Mouse (Mus musculus): Measurements from ENCODE around the gene Mblac1. TPM values are rescaled to one million over a fixed set of nuclear protein-coding genes. Genes with fewer than 3 reads are reported as not detected.

The Mblac1 gene
- polyA plus RNA-seq (2012; rRNA removed): 1.9 TPM in 2 replicates

DNA sequence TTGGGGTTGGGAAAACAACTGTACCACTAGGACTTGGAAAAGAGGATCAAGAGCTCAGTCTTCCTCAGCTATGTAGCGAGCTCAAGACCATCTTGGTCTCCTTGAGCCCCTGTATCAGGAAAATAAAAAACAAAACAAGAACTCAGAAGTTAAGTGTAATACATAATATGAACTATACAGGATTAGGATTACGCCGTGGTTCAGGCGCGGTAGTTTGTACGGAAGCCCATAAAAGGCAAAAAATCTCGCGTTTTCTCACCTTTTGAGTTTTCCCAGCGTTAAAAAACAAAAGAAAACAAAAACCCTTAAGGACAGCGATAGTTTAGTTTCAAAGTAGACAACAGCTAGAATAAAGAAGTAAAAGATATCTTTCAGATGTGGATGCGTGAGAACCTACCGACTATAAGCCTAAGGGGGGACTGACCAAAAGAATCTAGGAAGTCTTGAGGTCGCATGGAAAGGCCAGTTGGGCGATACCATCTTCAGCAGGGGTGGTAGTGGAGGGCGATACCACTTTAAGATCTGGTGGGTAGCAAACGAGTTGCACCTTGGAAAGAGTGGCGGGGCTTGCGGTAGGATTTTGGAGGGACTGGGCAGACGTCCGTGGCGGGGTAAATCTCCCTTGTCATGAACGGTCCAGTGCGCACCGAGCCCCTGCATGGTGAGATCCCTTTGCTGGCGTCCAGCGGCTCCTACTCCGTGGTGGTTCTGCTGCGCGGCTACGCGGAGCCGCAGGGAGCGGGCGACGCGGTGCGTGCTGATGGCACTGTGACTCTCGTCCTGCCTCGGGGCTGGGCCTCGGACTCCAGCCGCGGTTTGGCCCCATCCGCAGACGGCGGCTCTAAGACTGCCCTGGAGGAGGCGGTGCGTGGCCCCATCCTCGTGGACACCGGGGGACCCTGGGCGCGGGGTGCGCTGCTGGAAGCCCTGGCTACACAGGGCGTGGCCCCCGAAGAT lies at the start of gene Mblac1:
Gene Mblac1 (plus strand): TSS at position 544 of the 957 bp plus-strand sequence.

GRCm38 (mm10) chr5:138155443-138155976 lies 38.6 kb upstream of the Mblac1 start, which contains the start of gene Zfp113:
Zfp113 (minus strand) TSS chr5:138155744.

DNA sequence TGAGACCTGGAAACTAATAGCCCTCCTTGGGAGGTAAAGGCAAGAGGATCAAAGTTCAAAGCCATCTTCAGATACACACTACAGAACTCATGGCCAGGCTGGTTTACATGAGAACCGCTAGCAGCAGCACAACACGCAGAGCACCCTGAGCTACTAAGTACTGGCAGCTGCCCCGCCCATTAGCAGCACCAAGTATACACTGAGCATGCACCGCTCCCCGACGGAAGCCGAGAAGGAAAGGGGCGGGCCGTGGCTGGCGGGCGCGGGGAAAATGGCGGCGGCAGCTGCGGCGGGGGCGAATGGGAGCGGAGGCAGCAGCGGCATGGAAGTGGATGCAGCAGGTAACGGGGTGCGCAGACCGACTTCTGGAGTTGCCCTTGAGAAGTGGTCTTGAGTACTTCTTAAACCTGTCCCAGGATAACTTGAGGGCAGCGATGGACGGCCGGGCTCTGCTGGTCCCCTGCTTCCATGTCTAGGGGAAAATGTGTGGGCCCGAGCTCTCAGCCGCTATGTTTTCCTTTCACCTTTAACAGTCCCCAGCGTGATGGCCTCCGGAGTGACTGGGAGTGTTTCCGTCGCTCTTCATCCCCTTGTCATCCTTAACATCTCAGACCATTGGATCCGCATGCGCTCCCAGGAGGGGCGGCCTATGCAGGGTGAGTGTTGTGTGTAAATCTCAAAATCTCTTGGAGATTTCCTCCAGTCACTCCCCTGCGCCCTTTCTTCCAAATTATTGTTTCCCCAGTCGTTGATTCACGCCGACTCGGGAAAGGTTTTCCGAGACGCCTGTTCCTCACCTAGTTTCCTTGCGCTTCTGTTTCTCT lies 33.1 kb upstream of the Mblac1 start, which contains the start of gene Cops6:
Gene Cops6 (plus strand): TSS at position 230 of the 824 bp plus-strand sequence.

DNA sequence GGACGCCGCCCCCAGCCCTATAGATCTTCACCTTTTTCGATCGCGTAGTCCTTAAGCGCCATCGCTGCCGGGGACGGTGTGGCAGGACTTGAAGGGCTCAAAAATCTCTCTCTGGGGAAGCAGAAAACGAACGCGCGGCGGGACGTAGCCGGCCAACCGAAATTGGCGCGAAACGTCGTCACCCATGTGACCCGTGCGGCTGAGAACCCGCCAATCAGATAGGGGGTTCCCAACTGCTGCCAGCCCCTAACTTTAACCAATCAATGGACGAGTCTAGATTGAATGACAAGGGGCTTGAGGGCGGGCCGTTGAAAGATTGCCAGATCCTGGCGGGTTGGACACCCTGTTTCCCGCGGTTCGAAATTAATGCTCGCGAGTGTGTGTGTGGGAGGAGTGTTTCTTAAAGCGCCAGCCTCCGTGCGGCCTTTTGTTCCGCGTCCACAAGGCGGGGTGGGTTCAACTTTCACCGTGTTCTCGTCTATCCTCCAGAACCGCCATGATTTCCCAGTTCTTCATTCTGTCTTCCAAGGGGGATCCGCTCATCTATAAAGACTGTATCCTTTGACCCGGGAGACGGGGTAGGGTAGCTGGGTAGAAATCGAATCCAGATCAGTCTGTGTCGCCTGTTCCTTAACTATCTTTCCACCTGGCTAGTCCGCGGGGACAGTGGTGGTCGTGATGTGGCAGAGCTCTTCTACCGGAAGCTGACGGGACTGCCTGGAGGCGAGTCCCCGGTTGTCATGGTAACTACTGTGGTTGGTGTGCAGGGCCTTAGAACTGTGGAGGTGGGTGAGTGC lies 22.2 kb upstream of the Mblac1 start, which contains the start of the genes Ap4m1 and Mcm7:
Gene Ap4m1 (plus strand): TSS at position 308 of the 797 bp plus-strand sequence.
Gene Mcm7 (minus strand): TSS at position 728 of the 797 bp plus-strand sequence.

GRCm38 (mm10) chr5:138186950-138187638 lies 7.0 kb upstream of the Mblac1 start, which contains the start of the genes Taf6 and Cnpy4:
Taf6 (minus strand) TSS chr5:138187451.
Cnpy4 (plus strand) TSS chr5:138187485.

DNA sequence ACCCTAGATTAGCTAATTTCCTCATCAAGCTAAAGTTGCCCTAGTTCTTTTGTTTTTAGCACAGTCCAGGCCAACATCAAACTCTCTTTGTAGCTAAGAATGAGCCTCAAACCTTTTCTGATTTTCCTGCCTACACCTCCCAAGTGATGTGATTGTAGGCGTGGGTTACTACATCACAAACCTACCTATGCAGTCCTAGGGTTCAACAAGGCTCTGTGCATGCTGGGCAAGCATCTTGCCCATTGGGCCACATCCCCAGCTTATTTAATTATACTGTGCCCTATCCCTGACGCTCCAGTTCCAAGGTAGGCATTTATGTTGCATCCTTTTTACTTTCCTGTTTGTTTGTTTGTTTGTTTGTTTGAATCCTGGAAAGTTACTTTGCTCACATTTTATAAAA lies 31.6 kb downstream of the Mblac1 start, which contains the start of gene Nxpe5:
Gene Nxpe5 (plus strand): TSS at position 199 of the 400 bp plus-strand sequence.

Other genes with a start within 250 kb of the Mblac1 start
- 0.01 TPM in 2 replicates for gene Gjc3, start 231.2 kb upstream of the Mblac1 start, polyA plus RNA-seq (2012; rRNA removed)
- 2.0 and 2.4 TPM in 2 replicates for gene Azgp1, start 212.8 kb upstream of the Mblac1 start, polyA plus RNA-seq (2012; rRNA removed)
- gene Smok3a, start 173.1 kb upstream of the Mblac1 start, polyA plus RNA-seq (2012; rRNA removed): not detected in 2 replicates
- gene Smok3b, start 172.9 kb upstream of the Mblac1 start, polyA plus RNA-seq (2012; rRNA removed): not detected in 2 replicates
- not detected in 2 replicates for gene Smok3c, start 141.1 kb upstream of the Mblac1 start, polyA plus RNA-seq (2012; rRNA removed)
- gene Zkscan1, start 109.2 kb upstream of the Mblac1 start, polyA plus RNA-seq (2012; rRNA removed): 2.4 and 2.7 TPM in 2 replicates
- gene Zscan21, start 77.4 kb upstream of the Mblac1 start, polyA plus RNA-seq (2012; rRNA removed): 8.4 and 8.6 TPM in 2 replicates
- 1.1 and 1.3 TPM in 2 replicates for gene Zfp113, start 38.6 kb upstream of the Mblac1 start, polyA plus RNA-seq (2012; rRNA removed)
- 59.9 and 71.7 TPM in 2 replicates for gene Cops6, start 33.2 kb upstream of the Mblac1 start, polyA plus RNA-seq (2012; rRNA removed)
- gene Ap4m1, start 22.3 kb upstream of the Mblac1 start, polyA plus RNA-seq (2012; rRNA removed): 11.7 and 12.6 TPM in 2 replicates
- gene Mcm7, start 21.9 kb upstream of the Mblac1 start, polyA plus RNA-seq (2012; rRNA removed): 136 TPM in 2 replicates
- gene Taf6, start 6.9 kb upstream of the Mblac1 start, polyA plus RNA-seq (2012; rRNA removed): 26.7 and 32.9 TPM in 2 replicates
- 10.2 and 10.4 TPM in 2 replicates for gene Cnpy4, start 6.8 kb upstream of the Mblac1 start, polyA plus RNA-seq (2012; rRNA removed)
- gene Nxpe5, start 31.6 kb downstream of the Mblac1 start, polyA plus RNA-seq (2012; rRNA removed): 0.07 and 0.16 TPM in 2 replicates
- 34.9 and 35.6 TPM in 2 replicates for gene Lamtor4, start 61.2 kb downstream of the Mblac1 start, polyA plus RNA-seq (2012; rRNA removed)
- gene BC037034, start 69.7 kb downstream of the Mblac1 start, polyA plus RNA-seq (2012; rRNA removed): 19.6 and 21.8 TPM in 2 replicates
- gene Gal3st4, start 78.5 kb downstream of the Mblac1 start, polyA plus RNA-seq (2012; rRNA removed): 0.02 TPM in 1 of 2 replicates, not detected in the other
- 0.02 TPM in 1 of 2 replicates, not detected in the other for gene Gm43720, start 85.6 kb downstream of the Mblac1 start, polyA plus RNA-seq (2012; rRNA removed)
- gene Gpc2, start 85.7 kb downstream of the Mblac1 start, polyA plus RNA-seq (2012; rRNA removed): 1.4 and 2.2 TPM in 2 replicates
- 2.3 and 4.1 TPM in 2 replicates for gene Stag3, start 85.9 kb downstream of the Mblac1 start, polyA plus RNA-seq (2012; rRNA removed)
- gene Pvrig, start 147.6 kb downstream of the Mblac1 start, polyA plus RNA-seq (2012; rRNA removed): 0.26 and 0.29 TPM in 2 replicates
- 2.2 and 2.4 TPM in 2 replicates for gene Zfp157, start 247.2 kb downstream of the Mblac1 start, polyA plus RNA-seq (2012; rRNA removed)

Data from liver, embryonic 14 days (tissue).